Mouse (Mus musculus) ES-Bruce4 (cell line): ENCODE data around the gene Odaph. TPM values are rescaled to one million over a fixed set of nuclear protein-coding genes. Genes with fewer than 3 reads are reported as not detected.

Experiments
- H3K27ac ChIP-seq: 2 replicates; pipeline ENCODE4 v1.5.1; 2012; ENCODE audit warnings: low read length, inconsistent platforms; ENCODE audit not compliant: insufficient read depth
- H3K27me3 ChIP-seq: 2 replicates; pipeline ENCODE4 v1.6.1; 2012; ENCODE audit warnings: mild to moderate bottlenecking, low read length, inconsistent platforms; ENCODE audit not compliant: control insufficient read depth, poor library complexity, insufficient read depth, severe bottlenecking
- H3K36me3 ChIP-seq: 2 replicates; pipeline ENCODE4 v1.6.1; 2012; ENCODE audit warnings: inconsistent platforms, mild to moderate bottlenecking, low read length, moderate library complexity; ENCODE audit not compliant: control insufficient read depth, poor library complexity, insufficient read depth, severe bottlenecking
- H3K4me1 ChIP-seq: one replicate; pipeline ENCODE4 v1.8.1; 2011; ENCODE audit warnings: low read length; ENCODE audit not compliant: control insufficient read depth, insufficient read depth
- H3K4me3 ChIP-seq: 2 replicates; pipeline ENCODE4 v1.5.1; 2011; ENCODE audit warnings: low read depth, mild to moderate bottlenecking, low read length
- H3K9ac ChIP-seq: 2 replicates; pipeline ENCODE4 v1.6.1; 2012; ENCODE audit warnings: low read depth, mild to moderate bottlenecking, inconsistent platforms; ENCODE audit not compliant: poor library complexity, severe bottlenecking
- H3K9me3 ChIP-seq: replicated peaks from 2 replicates; pipeline ENCODE4 v1.6.1; 2012; ENCODE audit warnings: mild to moderate bottlenecking, low read length, inconsistent platforms; ENCODE audit not compliant: control insufficient read depth, poor library complexity, insufficient read depth, severe bottlenecking
- CTCF ChIP-seq: IDR thresholded peaks from one replicate; pipeline ENCODE4 v1.8.1; 2011; ENCODE audit warnings: low read depth, low read length
- EP300 ChIP-seq: IDR thresholded peaks from 2 replicates; pipeline ENCODE4 v1.6.1; 2011; ENCODE audit warnings: low read depth, low read length; ENCODE audit not compliant: insufficient read depth
- POLR2A ChIP-seq: IDR thresholded peaks from one replicate; pipeline ENCODE4 v1.8.1; 2011; ENCODE audit warnings: low read length; ENCODE audit not compliant: insufficient read depth
- polyA plus RNA-seq: library from polyadenylated mRNA; stranded (reverse); fragments of >200 nt; gene quantifications from 2 replicates; pipeline ENCODE4 v1.2.4, GENCODE M21; 2011; ENCODE audit warnings: low read depth; ENCODE audit not compliant: missing spikeins, insufficient read depth, insufficient read length

The Odaph gene
- polyA plus RNA-seq, 1 experiment = not detected

GRCm38 (mm10) chr5:92042377-92043348 is 55.4 kb downstream of the Odaph start:
- Histone ChIP-seq H3K27ac (peak overlapping the region; percentile 92), H3K36me3 (no peaks in the 10 kb centered on the region), H3K4me3 (peak overlapping the region; percentile 92), H3K4me1 (peaks cover 2% of the 10 kb centered on the region), H3K9ac (peak overlapping the region; percentile 70), H3K27me3 (no peaks in the 10 kb centered on the region), H3K9me3 (no peaks in the 10 kb centered on the region)
- TF ChIP-seq EP300 = peak; percentile 13
- TF ChIP-seq POLR2A = no peak
- no peak for TF ChIP-seq CTCF

- no peaks in the 10 kb centered on the region for H3K27me3 ChIP-seq
- no peaks in the 10 kb centered on the region for H3K9me3 ChIP-seq
- H3K4me1 ChIP-seq = peaks cover 2% of the 10 kb centered on the region
- H3K4me3 ChIP-seq = peak within 1 kb of the TSS; percentile 92
- peak within 1 kb of the TSS; percentile 92 for H3K27ac ChIP-seq
- H3K36me3 ChIP-seq = no peaks in the 10 kb centered on the region
- peak within 1 kb of the TSS; percentile 70 for H3K9ac ChIP-seq
- TF ChIP-seq EP300 = no peak
- no peak for TF ChIP-seq POLR2A
- TF ChIP-seq CTCF = no peak
Measured at GRCm38 (mm10) chr5:92043783-92044182, 56.5 kb downstream of the Odaph start, which contains the start of gene Cdkl2. Cdkl2 (minus strand) TSS chr5:92043883.

Other genes starting within 250 kb of the Odaph start
- gene Rchy1, start 24.4 kb upstream of the Odaph start, polyA plus RNA-seq = 35.8 and 39.9 TPM in 2 replicates
- 5.2 and 6.1 TPM in 2 replicates for gene Cdkl2, start 56.4 kb downstream of the Odaph start, polyA plus RNA-seq
- gene G3bp2, start 96.2 kb downstream of the Odaph start, polyA plus RNA-seq = 203 and 213 TPM in 2 replicates
- gene Uso1, start 150.5 kb downstream of the Odaph start, polyA plus RNA-seq = 66.0 and 72.8 TPM in 2 replicates
- not detected in 2 replicates for gene U90926, start 227.9 kb downstream of the Odaph start, polyA plus RNA-seq